Mouse (Mus musculus) cortical plate, adult 2 months (tissue): ENCODE measurements around the gene Dirc2. TPM values are rescaled to one million over a fixed set of nuclear protein-coding genes. Genes with fewer than 3 reads are reported as not detected.

Experiments
- H3K27ac ChIP-seq: fragments of 200-500 bp; 2 replicates; pipeline ENCODE4 v1.5.1; 2012; ENCODE audit warnings: low read length, control low read depth, inconsistent platforms; ENCODE audit not compliant: insufficient read depth
- H3K4me1 ChIP-seq: fragments of 200-500 bp; 2 replicates; pipeline ENCODE4 v1.6.1; 2011; ENCODE audit warnings: low read length; ENCODE audit not compliant: control insufficient read depth, insufficient read depth
- H3K4me3 ChIP-seq: fragments of 200-500 bp; 2 replicates; pipeline ENCODE4 v1.5.1; 2011; ENCODE audit warnings: mild to moderate bottlenecking, low read length, control low read depth; ENCODE audit not compliant: insufficient read depth
- CTCF ChIP-seq: fragments of 200-500 bp; IDR thresholded peaks from 2 replicates; pipeline ENCODE4 v1.5.1; 2011; ENCODE audit warnings: mild to moderate bottlenecking, control low read depth, low read length; ENCODE audit not compliant: insufficient read depth; ENCODE audit errors: extremely low read depth
- POLR2A ChIP-seq: fragments of 200-500 bp; IDR thresholded peaks from 2 replicates; pipeline ENCODE4 v1.6.1; 2011; ENCODE audit warnings: mild to moderate bottlenecking, low read length, control low read depth; ENCODE audit not compliant: insufficient read depth; ENCODE audit errors: extremely low read depth
- polyA plus RNA-seq: library from polyadenylated mRNA; depleted of rRNA; stranded (reverse); fragments of >200 nt; gene quantifications from 2 replicates; pipeline ENCODE4 v1.2.3, GENCODE M21; 2012

Gene Dirc2
- polyA plus RNA-seq, 1 experiment: 61.1 TPM

DNA sequence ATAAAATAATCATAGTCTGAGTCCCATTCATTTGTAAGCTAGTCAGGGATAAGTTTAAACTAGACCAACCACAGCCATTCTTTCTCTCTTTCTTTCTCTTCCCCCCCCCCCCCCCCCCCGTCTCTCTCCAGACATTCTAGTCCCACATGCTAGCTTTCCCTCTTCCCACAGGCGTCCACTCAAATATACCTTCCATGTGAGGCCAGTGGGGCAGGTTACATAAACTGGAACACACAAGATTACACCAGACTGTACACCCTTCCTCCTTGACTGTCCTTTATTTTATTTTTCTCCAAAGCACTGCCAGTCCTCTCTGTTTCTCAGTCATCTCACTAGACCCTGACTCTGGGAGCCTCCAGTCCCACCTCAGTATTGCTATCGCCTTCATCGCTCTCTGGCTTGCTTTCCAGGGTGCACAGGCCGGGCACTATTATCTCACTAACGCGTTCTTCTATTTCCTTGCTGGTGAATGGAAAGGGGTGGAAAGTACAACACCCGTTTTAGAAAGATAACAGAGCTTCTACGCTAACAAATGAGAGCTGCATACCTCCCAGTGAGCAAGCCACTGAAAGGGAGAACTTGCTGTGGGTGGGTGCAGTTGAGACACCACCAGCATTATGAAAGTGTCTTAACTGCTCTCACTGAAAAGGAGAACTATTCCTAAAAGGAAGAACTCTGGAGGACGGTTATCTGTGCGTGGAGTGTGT lies 5.4 kb downstream of the Dirc2 start:
- TF ChIP-seq POLR2A: no peak
- no peak overlapping the region for H3K4me3 ChIP-seq
- peaks cover 3% of the 10 kb centered on the region for H3K4me1 ChIP-seq
- H3K27ac ChIP-seq: no peak overlapping the region

DNA sequence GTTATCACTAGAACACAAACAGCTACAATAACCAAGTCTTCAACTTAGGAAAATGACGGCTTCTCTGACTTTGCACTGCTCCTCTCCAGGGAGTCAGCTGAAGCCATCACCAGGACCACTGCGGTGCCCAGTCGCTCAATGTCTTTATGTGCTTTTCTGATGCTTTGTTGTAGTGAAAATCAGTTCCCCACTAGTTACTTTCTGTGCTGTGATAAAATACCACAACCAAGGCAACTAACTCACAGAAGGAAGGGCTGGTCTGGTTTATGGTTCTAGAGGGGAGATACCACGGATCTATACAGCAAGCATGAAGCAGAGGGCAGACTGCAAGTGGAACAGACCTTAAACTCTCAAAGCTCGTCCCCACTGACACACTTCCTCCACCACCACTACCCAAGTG lies 9.8 kb downstream of the Dirc2 start:
- H3K4me1 ChIP-seq: peaks cover 2% of the 10 kb centered on the region; the same call in 1 of the 2 replicates
- no peak overlapping the region for H3K27ac ChIP-seq
- TF ChIP-seq CTCF: no peak
- no peak for TF ChIP-seq POLR2A
- H3K4me3 ChIP-seq: no peak overlapping the region

DNA sequence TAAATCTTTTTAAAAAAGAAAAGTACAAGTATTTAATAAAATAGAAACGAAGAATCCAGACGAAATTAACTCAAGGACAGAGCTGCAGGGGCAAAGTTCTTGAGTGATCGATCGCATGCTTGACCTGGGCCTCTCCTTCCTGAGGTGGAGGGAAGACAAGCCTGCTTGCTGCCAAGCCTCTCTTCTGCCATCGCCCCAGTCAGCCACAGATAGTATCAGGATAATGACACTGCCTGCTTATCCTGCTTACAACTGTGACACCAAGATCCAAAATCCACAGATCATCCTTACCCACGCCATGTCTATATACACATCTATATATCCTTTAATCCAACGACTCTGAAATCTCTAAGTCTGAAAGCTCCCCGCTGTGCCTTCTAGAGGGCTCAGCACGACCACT lies 12.5 kb downstream of the Dirc2 start:
- TF ChIP-seq CTCF (no peak), POLR2A (no peak)
- H3K4me3 ChIP-seq: no peak overlapping the region
- no peak overlapping the region for H3K27ac ChIP-seq
- H3K4me1 ChIP-seq: peaks cover 2% of the 10 kb centered on the region; the same call in 1 of the 2 replicates

DNA sequence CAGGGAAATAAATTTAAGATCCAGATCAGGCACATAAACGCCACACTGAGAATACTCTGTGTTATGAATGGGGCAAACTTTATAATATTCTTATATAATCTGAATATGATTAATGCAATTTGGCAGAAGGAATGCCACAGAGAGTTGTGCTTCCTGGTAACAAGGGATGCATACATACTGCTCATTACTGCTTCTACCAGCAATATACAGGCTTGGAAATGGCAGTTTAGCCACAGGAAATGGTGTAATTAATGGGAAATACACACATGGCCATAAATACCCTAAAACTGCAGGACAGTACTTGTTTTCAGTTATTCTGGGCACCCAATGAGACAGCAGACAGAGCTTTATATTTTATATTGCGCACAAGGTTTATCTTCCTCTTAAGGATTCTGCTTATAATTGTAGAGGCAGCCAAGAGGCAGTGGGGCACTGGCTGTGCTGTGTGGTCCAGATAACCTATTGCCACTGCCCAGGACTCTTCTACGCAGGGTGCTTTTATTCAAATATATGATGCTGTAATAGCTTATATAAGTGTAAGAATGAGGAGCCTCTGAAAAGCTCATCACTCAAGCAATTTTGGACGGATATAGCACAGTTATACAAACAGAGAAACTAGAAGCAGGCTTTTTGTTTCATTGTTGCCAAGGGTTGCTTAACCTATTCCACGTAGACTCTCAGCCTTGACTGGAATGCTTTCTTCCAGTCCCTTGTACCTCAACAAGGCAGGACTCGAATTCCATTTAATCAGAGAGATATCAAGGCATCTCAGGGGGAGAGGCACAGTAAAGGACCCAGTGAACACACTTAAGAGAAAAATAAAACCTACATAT lies 13.4 kb downstream of the Dirc2 start:
- H3K4me1 ChIP-seq: peaks cover 2% of the 10 kb centered on the region; the same call in 1 of the 2 replicates
- no peak overlapping the region for H3K4me3 ChIP-seq
- TF ChIP-seq POLR2A (no peak), CTCF (no peak)
- H3K27ac ChIP-seq: no peak overlapping the region

DNA sequence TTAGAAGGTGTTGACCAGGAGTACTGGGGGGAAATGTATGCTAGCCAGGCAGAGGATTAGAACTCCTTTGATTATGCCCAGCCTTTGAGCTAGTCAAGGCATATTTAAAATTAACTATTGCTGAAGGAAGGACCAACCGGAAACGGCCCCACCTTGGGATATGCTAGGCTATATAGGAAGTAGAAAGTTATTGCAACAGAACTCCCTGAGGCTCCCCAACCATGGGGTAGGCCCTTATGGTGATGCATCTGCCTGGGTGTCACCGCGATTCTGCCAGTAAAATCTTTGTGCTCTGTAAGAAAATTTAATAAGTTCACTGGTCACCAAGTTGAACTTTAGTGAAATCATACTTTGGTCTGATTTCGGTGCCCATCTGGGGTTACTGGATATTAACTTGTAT lies 15.2 kb downstream of the Dirc2 start:
- peaks cover 5% of the 10 kb centered on the region; the same call in 1 of the 2 replicates for H3K4me1 ChIP-seq
- no peak overlapping the region for H3K4me3 ChIP-seq
- TF ChIP-seq POLR2A (no peak), CTCF (no peak)
- H3K27ac ChIP-seq: no peak overlapping the region

DNA sequence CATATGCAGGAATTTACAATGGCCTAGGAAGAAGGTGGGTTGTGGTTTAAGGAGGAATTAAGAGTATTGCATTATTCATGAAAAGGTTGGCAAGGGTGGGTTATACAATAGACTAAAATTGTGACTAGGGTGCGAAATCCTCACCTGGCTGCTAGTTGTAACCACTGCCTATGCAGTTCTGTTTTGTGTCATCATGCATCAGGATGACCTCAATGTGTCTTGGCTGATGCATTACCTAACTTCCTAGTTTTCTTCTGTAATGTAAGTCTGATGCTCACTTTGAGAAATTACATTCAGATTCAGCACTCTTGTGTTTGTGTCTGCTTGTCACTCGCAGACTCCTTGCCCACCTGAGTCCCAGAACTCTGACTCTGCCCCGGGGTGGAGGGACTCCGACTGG lies 17.3 kb downstream of the Dirc2 start:
- Histone ChIP-seq H3K4me1 (peaks cover 11% of the 10 kb centered on the region; the same call in 1 of the 2 replicates), H3K27ac (no peak overlapping the region), H3K4me3 (no peak overlapping the region)
- TF ChIP-seq POLR2A (no peak), CTCF (no peak)

DNA sequence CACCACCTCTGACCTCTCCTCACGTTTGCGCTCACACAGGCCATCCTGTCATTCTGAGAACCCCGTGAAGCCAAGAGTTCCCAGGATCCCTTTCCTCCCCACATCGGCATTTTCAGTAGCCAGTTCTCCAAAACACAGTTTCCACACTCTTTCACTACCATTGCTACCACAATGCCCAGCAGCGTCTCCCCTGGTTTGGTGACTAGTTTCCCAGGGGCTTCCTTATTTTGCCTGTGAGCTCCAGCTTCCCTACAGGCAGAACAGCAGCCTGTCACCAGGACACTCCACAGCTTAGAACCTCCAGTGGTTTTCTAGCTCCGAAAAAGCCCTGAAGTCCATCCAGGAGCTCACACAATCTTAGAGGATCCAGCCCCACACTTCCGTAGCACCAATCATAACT lies 19.8 kb downstream of the Dirc2 start:
- Histone ChIP-seq H3K27ac (no peak overlapping the region), H3K4me1 (peaks cover 9% of the 10 kb centered on the region; the same call in 1 of the 2 replicates), H3K4me3 (no peak overlapping the region)
- TF ChIP-seq POLR2A (no peak), CTCF (no peak)

DNA sequence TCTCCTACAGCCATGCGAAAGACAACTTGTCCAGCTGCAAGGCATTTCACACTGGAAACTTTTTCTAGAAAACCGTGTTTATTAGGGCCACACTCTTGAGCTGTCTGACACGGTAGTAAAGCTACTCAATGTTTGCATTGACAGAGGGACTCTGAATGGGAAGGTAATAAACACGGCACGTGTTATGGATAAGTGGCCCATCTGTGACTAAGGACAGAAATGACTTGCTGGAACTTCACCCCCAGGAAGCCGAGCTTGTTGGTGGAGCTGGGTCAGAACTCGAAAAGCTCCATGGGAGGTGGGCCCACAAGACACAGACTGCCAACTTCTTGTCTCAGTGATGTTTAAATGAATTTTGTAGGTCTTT lies 20.9 kb downstream of the Dirc2 start:
- Histone ChIP-seq H3K27ac (no peak overlapping the region), H3K4me3 (no peak overlapping the region), H3K4me1 (peaks cover 9% of the 10 kb centered on the region; the same call in 1 of the 2 replicates)
- TF ChIP-seq POLR2A (no peak), CTCF (no peak)

DNA sequence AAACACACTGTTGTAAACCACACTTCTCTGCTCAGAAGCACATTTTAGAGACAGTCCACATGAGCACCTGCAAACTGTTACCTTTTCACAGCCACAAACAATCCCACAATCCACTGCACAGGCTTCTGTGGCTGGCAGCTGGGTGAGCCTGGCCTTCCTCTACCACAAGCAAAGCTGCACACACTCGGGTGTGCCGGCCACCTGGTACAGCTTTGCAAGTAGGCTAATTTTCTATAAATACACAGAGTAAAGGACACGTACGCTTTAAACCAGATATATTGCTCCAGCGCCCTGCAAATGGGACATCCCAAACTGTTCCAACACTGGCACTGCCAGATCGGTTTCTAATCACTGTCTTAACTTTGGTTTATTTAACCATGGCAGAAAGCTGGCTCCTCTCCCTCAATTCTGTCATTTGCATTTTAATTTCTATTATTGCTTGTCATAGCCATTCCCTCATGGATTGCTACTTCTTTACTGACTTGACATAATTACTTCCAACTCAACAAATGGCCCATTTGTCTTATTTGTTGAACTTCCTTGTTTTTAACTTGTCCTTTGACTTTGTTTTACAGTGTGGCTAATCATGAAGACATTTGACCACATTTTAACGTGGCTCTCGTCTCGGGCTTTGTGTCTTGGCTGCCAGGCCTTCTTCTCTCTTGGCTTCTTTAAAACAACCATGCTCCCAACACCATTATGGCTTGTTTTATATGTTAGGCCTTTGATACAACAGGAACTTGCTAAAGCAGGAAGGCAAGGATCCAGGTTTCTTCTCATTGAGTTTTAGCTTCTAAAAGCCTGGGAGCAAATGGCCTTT lies 21.5 kb downstream of the Dirc2 start:
- TF ChIP-seq CTCF (no peak), POLR2A (no peak)
- peaks cover 9% of the 10 kb centered on the region; the same call in 1 of the 2 replicates for H3K4me1 ChIP-seq
- H3K27ac ChIP-seq: no peak overlapping the region
- no peak overlapping the region for H3K4me3 ChIP-seq
